Mouse (Mus musculus) neural tube, postnatal 0 days (tissue): ENCODE results near the gene Slitrk3. TPM values are rescaled to one million over a fixed set of nuclear protein-coding genes. Genes with fewer than 3 reads are reported as not detected.

Experiments
- polyA plus RNA-seq: library from polyadenylated mRNA; unstranded; fragments of >200 nt; fragmentation: Nextera tagmentation; extraction: Ambion mirVana; gene quantifications from 2 replicates; pipeline ENCODE4 v1.2.1, GENCODE M21; 2015

Gene Slitrk3
- polyA plus RNA-seq: 23.8 and 28.7 TPM in 2 replicates

GRCm38 (mm10) chr3:73057197-73057811 is at the start of gene Slitrk3:
Gene Slitrk3, minus strand, starts transcription at chr3:73057803.

Other genes starting within 250 kb of the Slitrk3 start
- 0.10 TPM in 1 of 2 replicates, not detected in the other for gene Sis, start 89.9 kb downstream of the Slitrk3 start, polyA plus RNA-seq